Mouse (Mus musculus) frontal cortex, postnatal 25 days (tissue): Measurements from ENCODE around the gene Tufm.

ENCODE experiments used
- DNase-seq, 2 experiments: peaks; one replicate each; pipeline ENCODE4 v3.0.0; 2022; ENCODE audit warnings: low spot score in 2 of 2

Gene Tufm

GRCm38 (mm10) chr7:126487052-126487483 lies at the start of gene Tufm:
TSS of gene Tufm (plus strand) at chr7:126487361.
- DNase-seq: peak; percentile 90 to 94

DNA sequence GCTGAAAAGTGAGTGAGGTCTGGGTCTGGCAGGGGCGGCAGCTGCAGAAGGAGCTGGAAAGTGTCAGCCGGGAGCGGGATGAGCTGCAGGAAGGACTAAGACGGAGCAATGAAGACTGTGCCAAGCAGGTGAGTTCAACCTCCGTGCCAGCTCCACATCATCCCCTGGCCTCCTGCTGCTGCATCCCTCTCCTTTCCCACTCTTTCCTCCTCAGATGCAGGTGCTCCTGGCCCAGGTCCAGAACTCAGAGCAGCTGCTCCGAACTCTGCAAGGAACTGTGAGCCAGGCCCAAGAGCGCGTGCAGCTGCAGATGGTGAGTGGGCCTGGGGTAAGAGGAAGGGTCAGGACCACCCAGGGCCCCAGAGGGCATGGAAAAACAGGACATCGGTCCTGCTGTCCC lies 47.0 kb upstream of the Tufm start:
- DNase-seq: no peak

- no peak for DNase-seq
Measured at GRCm38 (mm10) chr7:126443997-126444396, 43.2 kb upstream of the Tufm start.

DNA sequence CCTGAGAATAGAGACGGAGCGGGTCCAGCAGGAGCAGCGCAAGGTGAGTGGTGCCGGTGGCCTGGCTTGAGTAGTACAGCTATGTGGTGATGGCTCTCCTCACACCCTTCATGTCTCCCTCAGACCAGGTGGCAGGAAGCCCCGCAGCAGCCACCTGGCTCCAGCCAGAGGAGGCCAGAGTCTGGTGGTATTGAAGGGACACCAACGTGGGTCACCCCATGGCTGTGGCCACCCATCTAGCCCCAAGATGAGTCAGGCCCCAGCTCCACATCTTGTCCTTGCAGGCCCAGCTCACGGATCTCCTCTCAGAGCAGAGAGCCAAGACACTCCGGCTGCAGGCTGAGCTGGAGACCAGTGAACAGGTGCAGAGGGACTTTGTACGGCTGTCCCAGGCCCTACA lies 42.6 kb upstream of the Tufm start:
- no peak for DNase-seq

DNA sequence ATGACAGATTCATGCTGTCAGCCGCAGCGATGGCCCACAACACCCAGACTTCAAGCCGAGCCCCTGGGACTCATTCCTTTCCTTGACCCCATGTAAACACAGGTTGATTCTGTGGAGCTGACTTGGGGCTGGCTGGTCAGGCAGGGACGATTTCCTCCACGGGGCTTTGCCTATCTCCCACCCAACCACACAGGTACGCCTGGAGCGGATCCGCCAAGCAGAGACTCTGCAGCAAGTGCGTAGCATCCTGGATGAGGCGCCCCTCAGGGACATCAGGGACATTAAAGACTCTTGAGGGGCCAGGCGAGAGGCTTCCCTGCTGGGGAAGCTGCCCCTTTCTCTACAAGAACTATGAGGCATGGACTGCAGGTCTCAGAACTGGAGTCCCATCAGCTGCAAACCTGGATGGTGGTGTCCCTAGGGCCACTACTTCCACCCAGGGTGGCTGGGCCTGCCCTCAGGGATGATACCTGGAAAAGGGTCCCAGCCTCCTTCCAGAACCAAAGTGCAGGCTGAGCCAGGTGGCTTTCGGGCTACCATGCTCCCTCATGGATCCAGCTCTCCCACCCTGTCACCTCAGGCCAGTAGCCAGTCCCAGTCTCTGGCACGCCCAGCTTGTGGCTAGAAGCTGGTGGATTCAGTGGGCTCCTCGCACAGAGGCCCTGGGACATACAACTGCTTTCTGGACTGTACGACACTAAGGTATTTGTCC lies 41.9 kb upstream of the Tufm start:
- DNase-seq: no peak

DNA sequence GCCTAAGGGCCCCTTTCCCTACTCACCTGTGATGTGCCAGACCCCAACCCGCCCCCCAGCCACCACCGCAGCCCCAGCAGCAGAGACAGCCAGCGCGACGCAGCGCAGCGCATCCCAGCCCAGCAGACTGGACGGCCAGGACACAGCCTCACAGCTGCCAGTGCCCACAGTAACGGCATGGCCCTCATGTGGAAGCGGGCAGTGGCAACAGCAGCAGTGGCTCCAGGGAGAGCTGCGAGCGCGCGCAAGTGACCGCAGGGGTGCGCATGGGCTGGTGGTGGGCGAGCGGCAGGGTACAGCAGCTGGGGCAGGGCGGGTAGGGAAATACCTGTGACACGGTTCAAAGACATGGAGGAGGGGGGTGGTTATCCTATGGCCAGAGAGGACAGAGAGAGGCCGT lies 40.9 kb upstream of the Tufm start:
- DNase-seq: no peak

- no peak for DNase-seq
Measured at GRCm38 (mm10) chr7:126448481-126448880, 38.7 kb upstream of the Tufm start.

DNA sequence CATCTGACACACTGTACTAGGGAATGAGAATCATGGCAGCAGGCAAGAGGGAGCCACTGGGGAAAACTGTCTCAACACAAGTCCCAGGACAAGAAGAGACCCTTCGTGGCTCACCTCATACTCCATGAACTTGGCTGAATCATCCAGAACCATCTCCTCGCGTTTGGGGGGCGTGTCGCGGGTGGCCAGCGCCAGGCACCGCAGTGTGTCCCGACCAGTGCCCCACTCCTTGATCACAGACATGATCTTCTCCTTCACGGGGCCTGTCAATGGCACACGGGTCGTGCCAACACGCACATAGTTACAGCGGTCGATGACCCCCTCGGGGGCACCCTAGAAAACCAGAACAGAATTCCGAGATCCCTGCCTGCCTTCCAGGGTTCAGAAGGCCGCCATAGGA lies 37.2 kb upstream of the Tufm start:
- DNase-seq: no peak

DNA sequence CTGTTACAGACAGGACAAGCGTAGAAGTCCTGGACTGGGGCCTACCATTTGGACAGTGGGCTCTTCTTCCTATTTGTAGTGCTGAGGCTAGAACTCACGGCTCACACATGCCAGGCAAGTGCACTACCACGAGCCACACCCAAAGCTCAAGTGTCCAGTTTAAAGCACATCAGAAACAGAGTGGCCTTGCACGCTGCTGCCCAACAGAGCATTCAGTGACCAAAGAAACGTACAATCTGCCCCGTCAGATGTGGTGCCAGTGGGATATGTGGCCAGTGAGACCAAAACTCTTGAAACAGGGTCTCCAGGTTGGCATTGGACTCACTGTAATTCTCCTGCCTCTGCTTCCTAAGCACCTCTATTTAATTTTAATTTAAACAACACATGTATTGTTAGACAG lies 36.5 kb upstream of the Tufm start:
- no peak for DNase-seq

GRCm38 (mm10) chr7:126452244-126452643 lies 34.9 kb upstream of the Tufm start:
- no peak for DNase-seq

DNA sequence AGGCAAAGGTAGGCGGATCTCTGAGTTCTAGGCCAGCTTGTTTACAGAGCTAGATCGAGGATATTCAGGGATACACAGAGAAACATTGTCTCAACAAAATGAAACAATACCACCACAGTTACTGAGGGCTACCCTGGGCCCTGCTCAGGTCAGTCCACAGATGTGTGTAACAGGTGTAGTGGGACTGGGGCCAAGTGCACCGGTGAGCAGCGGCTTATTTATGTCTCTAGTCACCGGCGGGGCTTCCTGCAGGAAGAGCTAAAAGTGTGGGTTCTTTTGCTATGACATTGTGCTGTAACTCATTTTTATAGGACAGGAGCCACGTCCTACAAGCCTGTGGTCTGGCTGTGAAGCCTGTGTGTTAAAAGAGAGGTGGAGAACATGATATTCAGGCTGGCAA lies 33.3 kb upstream of the Tufm start:
- no peak for DNase-seq

DNA sequence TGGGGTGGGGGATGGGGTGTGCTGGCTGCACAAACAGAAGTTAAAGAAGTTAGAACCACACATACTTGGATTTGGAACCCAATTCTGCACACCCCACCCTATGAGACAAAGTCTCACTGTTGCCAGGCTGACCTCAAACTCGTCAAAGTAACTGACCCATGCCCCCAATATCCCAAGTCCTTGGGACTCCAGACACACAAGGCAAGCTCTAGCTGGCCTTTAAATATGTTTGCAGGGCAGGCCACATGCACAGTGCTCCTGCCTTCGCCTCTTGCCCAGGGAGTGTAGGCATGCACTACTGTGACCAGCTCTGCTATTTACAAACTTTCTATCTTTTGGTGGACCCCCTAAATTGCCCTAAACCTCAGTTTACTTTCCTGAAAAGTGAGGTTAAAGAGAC lies 31.9 kb upstream of the Tufm start:
- DNase-seq: no peak

DNA sequence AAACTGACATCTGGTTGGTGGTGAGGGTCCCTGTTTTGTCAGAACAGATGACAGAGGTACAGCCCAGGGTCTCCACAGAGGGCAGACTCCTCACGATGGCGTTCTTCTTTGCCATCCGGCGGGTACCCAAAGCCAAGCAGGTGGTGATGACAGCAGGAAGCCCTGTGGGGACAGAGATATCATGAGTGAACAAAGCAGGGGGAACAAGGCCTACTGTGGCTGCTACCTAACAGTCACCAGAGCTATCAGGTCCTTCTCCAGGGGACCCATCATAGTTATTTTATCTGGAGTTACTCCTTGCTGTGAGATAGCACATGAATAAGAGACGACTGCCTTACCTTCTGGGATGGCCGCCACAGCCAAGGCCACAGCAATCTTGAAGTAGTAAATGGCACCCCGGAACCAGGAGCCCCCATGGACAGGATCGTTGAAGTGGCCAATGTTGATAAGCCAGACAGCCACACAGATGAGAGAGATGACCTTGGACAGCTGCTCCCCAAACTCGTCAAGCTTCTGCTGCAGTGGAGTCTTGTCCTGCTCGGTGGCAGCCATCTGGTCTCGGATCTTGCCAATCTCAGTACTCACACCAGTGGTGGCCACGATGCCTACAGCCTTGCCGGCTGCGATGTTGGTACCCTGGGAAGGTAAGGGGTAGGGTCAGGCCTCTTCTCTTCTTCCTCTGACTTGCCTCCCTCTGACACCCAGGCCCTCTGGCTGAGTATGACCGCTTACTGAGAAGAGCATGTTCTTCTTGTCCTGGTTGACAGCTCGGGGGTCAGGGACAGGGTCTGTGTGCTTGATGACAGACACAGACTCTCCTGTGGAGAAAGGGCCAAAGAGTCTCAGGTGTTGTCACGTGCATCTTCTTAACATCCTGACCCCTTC lies 30.5 kb upstream of the Tufm start:
- no peak for DNase-seq

DNA sequence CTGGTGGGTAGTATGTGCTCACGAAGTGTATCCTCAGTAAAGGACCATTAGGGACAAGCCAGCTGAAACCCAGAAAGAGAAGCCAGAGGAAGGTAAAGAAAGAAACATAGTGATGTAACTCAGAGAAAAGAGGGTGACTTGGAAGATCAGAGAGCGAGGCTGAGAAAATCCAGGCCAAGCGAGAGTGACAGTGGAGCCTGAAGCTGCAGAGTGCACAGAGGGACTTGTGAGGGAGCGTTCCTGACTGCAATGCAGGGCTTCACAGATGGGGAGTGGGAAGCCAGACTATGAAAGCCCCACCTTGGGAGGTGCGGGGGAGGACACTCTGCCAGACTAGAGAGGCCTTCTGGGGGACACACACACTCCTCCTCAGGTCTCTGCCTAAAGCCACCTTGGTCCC lies 28.9 kb upstream of the Tufm start:
- DNase-seq: no peak

DNA sequence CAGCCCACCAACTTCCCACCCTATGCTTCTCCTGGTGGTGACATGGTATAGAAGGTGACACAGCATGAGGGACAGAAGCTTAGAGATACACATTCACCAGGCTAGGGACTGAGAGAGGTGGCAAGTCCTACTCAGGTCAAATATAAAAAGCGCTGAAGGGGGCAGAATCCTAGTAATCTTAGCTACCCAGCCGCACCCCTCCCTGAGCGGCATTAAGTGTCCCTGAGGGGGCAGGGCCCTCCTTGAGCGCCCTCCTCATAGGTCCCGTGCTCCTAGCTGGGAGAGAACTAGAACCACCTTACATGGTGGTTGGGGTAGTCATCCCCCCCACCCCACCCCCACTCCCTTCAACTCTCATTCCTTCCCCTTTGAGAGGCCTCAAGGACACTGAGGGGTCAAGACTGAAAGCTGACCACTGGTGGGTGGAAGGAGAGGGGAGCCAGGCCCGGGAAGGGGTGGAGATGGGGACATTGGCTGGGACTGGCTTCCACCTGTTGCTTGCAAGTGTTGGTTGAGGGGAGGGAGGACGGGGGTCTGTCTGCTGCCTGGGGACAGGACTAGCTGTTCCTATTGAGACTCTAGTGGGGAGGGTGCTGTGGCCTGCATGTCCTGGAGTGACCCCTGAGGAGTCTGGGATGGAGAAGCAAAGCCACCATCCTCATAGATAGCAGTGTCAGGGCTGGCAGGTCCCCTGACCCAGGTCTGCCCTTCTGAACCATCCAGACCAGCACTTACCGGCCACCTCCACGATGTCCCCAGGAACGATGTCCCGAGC lies 28.1 kb upstream of the Tufm start:
- DNase-seq: no peak

GRCm38 (mm10) chr7:126460623-126461399 lies 26.4 kb upstream of the Tufm start:
- DNase-seq: no peak

- DNase-seq: no peak
Measured at GRCm38 (mm10) chr7:126461626-126462025, 25.5 kb upstream of the Tufm start.

DNA sequence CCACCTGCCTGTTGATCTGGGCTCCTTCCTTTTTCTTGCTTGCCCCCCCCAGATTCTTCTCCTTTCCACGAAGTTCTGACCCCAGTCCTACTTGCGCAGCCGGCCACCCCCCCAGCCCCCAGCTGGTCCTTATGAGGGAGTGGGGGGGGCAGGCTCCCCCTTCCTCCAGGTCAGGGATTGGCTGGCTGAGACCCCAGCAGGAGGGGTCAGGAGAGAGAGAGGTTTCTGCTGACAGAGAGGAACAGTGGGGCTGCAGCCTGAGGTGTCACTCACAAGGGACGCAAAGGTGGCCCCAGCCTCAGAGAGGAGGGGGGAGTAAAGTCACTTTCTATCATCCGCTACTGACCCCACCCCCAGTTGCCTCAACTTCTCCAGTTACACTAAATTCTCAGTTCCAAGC lies 24.2 kb upstream of the Tufm start, which contains the start of gene Atp2a1:
Gene Atp2a1, minus strand, starts transcription at position 105 of the 400 bp plus-strand sequence.
- no peak for DNase-seq

GRCm38 (mm10) chr7:126463547-126463946 lies 23.6 kb upstream of the Tufm start:
- DNase-seq: no peak

GRCm38 (mm10) chr7:126464121-126464520 lies 23.0 kb upstream of the Tufm start:
- no peak for DNase-seq

GRCm38 (mm10) chr7:126464836-126465235 lies 22.3 kb upstream of the Tufm start:
- DNase-seq: no peak
